Mouse (Mus musculus): ENCODE results near the gene Ppt2.
A peak's percentile ranks its signal among the peaks of the same experiment; 100 is the strongest.

The Ppt2 gene

DNA sequence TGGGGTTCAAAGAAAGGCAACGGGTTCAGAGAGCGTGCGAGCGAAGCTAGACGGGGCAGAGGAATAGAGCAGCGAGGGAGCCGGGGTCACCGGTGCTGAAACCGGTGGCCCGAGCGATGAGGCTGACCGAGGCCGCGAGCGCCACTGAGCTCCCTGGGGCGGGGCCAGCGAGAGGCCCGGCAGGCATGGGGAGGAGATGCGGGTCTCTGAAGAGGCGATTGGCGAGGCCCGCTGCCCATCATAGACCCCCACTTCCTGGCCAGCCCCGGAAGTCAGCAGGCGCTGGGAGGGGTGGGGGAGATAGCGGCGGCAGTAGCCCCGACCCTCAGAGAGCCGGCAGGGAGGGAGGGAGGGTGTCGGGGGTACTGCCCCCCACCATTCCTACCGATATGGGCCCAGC is 22.7 kb downstream of the Ppt2 start:
- DNase-seq, result peak; percentile 97

DNA sequence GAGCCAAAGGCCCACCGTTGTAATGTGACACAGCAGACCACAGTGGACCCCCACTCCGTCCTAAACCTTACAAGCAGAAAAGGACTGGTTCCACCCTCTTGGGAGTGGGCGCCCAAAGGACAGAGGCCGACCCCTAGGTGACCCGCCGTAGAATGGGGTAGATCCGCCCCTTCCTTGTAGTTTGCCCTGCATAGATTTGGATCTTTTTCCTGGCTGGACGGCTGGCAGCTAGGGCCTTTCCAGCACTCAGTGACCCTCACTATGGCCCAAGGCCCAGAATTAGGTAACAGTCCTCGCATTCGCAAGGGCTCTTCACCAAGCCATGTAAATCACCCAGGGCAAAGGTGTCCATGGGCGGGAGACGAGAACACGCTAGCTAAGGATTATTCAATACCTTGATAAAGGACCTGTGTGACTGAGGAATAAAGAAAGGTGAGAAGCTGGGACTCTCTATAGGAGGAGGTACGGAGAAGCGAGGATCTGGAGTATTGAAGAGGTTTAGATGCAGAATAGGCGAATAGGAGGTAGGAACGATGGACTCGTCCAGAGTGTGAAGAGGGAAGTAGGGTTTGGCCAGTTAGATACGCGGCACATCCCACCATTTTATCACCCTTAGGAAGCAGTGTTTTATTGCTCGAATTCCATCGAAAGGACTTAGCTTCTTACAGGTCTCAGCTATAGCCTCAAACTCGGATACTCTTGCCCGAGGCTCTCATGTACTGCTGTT is 23.6 kb downstream of the Ppt2 start:
- no peak for DNase-seq

DNA sequence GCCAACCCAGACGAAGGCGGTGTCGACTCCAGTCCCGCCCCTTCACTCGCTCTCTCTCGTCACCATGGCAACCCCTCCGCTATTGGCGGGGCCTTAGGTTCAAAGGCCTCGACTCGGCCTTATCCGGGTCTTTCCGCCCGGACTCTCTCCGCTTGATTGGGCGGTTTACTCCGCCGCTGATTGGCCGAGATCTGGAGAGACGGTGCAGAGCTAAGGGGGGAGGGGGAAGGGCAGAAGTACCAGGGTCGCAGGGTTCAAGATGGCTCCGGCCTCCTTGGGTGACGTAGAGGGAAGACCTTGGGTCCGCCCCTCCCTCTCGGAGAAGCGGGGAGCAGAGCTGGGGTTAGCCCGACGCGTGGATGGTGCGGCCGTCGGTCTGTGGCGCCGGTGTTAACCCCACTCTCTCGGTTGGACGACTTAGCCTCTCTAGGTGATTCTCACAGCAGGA is 24.2 kb downstream of the Ppt2 start, which contains the start of gene Agpat1:
Gene Agpat1, plus strand, starts transcription at position 202 of the 448 bp plus-strand sequence.
- DNase-seq, result peak; percentile 96 to 100

DNA sequence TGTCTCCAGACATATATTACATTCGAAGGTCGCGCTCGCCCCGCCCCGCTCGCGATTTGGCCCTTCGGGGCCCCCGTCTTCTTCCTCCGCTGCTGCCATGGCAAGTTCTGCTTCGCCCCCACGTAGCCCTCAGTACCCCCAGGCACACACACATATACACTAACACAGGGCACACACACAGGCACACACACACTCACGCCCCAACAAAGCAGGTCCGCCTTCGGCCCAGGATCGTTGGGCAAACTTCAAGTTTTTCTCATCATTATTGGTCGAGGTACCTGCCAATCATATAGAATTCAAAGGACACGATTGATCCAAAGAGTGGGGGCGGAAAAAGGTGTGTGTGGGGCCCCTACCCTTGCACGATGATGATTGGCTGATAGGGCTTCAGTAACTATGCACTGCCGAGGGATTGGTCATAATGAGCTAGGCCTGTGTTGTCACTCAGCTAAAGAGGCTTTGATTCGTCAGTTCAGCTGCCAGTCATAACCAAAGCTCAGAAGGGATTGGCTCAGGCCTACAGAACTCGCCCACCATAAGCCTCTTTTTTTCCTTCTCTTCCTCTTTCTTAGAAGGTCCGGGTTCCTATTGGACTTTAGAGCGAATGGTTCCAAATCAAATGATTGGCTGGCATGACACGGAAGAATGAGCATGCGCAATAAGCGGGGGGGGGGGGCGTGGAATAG is 24.8 kb downstream of the Ppt2 start, which contains the start of gene Rnf5:
Gene Rnf5, minus strand, starts transcription at position 316 of the 686 bp plus-strand sequence.
- peak; percentile 97 to 100 for DNase-seq

DNA sequence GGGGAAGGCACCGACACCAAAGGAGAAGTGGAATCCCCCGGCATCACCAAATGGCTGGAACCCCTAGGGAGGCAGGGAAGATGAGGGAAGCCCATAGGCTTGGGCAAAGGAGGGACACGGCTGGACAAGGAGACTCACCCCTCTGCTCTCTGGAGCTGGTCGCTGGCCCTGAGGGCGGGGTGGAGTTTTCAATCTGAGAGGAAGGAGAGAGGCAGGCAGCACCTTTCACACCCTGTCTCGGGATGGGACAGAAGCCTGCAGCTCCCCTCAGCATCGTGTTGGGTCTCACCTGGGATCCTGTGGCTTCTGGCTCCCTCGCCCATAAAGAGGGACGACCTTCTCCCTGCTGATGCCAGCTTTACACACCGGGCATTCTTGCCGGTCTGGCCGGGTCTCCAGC is 26.5 kb downstream of the Ppt2 start:
- DNase-seq, result no peak

DNA sequence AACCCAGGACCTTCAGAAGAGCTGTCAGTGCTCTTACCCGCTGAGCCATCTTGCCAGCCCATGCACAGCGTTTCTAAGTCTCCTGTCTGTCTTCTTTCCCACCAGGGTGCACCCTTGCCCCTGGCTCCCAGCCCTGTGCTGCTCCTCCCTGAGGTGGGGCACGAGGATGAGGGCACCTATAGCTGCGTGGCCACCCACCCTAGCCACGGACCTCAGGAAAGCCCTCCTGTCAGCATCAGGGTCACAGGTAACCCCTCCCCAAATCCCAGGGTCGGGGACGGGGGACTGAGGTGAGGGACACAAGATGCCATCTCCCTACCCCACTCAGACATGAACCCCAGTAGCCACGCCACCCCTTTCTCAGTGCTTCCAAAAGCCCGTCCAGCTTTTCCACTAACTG is 28.4 kb downstream of the Ppt2 start:
- peak in 1 of 2 experiments; percentile 20 for DNase-seq

DNA sequence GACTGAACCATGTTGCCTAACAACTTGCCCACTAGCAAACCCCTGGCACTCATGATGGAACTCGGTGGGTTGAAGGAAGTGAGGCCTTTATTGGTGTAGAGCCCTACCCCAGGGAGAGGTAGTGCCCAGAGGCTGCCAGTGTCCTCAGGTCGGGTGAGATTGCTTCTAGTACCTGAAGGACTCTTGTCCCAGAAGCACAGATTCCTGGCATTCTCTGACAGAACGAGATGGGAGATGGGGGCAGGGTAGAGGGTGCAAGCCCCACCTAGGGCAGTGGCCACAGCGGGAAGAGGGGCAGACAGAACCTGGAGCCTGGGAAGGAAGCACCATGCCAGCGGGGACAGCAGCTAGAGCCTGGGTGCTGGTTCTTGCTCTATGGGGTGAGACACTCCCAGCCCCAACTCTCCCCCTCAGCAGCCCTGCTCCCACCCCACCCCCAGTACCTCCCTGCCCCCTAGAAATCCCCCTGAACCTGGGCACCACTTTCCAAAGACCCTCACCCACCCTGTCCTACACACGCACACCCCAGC is 30.7 kb downstream of the Ppt2 start, which contains the start of gene Ager:
Gene Ager, plus strand, starts transcription at position 297 of the 530 bp plus-strand sequence.
- peak in 1 of 2 experiments; percentile 6 for DNase-seq

DNA sequence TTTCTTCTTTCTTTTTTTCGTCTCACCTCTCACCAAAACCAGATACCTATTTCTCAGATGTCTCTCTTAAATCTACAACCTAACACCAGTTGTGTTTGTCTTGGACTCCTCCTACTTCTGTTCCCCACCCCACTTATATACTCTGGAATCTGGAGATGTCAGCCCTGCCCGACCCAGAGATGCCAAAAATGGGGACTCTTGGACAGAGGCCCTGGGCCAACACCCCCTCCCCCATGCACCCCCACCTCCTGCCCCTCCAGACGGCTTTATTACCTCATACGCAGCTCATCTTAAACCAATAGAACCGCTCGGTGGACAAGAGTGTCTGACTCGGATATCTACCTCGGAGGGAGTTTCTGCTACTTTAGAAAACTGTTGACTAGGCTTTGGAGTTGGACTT is 32.2 kb downstream of the Ppt2 start:
- DNase-seq, result no peak

DNA sequence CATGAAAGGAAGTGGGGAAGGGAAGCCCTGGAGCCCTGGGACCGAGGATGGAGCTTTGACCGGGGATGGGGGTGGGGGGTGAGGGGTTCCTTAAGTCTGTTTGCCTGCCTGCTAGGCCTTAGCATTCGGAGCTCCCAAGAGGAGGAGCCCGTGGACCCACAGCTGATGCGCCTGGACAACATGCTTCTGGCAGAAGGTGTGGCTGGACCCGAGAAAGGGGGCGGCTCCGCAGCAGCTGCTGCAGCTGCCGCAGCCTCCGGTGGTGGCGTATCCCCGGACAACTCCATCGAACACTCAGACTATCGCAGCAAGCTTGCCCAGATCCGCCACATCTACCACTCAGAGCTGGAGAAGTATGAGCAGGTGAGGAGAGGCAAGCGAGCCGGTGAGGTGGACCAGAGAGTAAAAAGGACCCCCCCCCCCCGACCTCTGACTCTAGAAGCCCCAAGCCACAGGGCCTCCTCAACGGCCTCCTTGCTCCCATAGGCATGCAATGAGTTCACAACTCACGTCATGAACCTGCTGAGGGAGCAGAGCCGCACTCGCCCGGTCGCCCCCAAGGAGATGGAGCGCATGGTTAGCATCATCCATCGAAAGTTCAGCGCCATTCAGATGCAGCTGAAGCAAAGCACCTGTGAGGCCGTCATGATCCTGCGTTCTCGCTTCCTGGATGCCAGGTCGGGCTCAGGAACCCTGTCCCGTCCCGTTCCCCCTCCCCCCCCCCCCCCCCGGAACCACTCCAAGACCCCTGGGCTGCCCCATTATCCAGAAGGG is 34.4 kb downstream of the Ppt2 start:
- DNase-seq, result peak in 1 of 2 experiments; percentile 34

DNA sequence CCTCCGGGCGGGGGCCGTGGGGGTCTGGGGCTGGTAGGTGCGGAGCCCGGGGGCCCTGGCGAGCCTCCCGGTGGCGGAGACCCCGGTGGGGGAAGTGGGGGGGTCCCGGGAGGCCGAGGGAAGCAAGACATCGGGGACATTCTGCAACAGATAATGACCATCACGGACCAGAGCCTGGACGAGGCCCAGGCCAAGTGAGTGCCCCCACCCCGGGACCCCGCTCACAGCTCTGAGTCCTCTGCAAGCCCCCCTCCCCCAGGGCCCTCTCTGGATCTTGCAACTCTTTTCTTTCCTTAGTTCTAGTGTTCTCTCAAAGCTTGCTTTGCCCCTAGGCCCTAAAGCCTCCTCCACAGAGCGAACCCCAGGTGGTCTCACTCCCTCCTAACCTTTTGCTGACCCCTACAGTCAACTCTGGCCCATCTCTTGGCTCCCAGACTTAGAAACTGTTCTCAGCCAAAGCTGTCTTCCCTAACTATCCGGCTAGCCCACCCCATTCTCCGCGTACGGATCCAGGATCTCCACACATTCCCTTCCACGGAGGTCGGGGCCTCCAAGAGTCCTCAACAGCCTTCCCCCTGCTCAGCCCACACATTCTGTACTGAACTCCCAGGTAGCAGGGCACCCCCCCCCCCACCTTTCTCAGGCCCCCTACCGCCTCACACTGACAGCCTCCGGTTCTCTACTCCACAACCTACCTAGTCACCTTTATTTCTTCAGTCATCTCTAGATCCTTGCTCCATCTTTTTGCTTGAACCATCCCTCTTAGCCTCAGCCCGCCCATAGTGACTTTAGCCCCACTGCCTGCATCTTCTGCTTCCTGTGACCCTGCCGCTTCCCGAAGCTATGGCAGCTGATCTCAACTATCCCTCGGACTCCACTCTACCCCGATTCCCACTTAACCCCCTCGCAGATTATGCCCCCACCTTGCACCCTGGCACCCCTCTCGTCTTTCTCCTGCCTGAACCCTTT is 35.4 kb downstream of the Ppt2 start:
- DNase-seq, result peak; percentile 51 to 54

DNA sequence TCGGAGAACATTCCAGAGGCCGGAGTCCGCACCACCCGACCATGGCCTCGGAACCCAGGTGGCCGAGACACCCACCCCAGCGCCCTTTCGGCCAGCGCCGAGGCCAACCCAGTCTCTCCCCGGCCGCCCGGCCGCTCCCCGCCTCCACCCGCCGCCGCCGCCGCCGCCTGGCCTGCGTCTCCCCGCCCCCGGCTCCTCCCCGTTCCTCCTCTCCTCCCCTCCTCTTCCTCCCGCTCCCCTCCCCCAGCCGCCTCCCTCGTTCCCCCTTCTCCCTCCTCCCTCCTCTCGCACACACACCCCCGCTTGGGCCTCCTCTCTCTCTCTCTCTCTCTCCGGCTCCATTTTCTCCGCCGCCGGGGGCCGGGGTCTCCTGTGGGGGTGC is 36.3 kb downstream of the Ppt2 start:
- DNase-seq, result peak; percentile 89 to 91

DNA sequence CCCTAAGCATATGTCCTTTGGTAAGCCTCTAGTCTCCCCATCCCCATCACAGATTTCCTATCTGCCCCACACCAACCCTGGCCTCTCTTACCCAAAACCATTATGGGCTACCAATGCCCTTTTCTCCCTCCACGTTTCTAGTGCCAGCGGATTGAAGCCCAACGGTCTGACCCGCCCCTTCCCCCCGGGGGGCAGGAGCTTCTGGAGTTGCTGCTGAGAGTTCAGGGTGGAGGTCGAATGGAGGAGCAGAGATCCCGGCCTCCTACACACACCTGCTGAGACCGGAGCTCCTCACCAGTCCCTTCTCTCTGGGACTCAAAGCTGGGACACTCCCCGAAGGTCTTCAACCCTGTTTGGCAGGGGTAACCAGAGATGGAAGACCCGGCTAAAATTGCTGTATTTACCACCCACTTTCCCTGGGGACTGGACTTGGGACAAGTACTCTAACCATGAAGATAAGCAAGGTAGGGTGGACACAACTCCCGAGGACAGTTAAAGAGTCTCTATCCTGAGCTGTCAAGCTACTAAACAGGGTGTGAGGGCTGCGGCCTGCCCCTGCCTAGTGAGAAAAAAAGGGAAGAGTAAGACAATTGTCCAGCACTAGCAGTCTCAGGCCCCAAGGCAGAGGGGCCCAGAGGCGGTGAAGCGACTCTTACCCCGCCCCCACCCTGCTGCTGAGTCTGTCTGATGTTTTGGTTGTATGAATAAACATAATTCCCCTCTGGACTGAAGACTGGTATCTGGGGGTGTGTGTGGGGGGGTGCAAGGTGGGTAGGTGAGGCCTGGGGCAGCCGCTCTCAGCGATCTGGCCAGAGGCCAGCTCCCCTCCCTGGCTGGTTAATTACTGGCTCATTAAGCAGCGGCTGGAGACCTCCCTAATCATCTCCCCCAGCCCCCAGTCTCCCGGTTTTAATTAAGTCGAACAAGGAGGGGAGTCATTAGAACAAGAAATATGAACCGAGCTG is 37.0 kb downstream of the Ppt2 start, which contains the start of gene Pbx2:
Gene Pbx2, plus strand, starts transcription at position 238 of the 965 bp plus-strand sequence.
- DNase-seq, result peak in 1 of 2 experiments; percentile 41

DNA sequence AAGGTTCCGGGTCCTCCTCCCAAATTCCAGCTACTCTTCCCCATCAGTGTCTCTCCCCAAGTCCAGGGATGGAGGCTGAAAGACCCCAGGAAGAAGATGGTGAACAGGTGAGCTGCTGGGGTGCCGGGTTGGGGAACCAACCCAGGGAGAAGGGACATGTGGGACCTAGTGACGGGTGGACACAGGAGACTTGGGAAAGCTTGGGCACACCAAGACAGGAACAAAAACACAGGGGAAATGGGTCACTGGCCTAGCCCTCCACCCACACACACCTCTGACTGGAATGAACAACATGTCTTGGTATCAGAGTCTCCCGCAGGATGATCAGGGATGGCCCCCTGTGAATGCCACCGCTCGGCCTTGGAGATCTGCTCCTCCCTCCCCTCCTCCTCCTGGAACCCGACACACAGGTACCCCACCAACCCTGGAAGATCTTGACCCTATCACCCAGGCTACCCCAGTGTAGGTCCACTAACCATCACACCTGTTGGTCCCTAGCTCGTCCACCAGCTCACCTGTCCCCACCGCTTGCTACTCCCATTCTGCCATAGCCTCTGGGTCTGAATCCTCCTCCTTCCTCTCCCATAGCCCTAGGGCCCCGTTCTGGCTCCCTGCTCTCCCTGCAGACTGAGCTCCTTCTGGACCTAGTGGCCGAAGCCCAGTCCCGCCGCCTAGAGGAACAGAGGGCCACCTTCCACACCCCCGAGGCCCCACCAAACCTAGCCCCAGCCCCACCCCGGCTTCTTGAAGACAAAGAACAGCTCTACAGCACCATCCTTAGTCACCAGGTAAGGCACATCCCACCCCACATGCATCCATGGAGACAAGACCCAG is 37.9 kb downstream of the Ppt2 start:
- peak in 1 of 2 experiments; percentile 34 for DNase-seq

DNA sequence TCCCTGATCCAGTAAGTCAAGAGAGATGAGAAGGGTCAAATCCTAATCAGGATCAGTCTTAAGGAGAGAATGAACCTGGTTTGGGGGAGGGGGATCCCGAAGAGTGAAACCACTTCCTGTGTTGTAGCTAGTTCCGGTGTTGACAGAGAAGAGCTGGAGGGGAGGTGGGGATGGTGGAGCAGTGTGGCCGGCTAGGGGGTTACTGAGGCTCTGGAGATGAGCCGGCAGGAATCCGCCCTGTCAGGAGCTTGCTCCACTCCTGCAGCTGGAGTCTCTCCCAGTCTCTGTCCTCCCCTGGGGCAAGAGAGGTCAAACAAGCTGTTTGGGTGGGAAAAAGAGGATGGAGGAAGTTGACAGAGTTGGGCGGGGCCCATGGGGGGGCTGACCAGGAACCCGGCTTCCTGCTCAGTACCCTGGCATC is 38.6 kb downstream of the Ppt2 start, which contains the start of gene Gpsm3:
Gene Gpsm3, plus strand, starts transcription at position 126 of the 421 bp plus-strand sequence.
- DNase-seq, result peak in 1 of 2 experiments; percentile 24

DNA sequence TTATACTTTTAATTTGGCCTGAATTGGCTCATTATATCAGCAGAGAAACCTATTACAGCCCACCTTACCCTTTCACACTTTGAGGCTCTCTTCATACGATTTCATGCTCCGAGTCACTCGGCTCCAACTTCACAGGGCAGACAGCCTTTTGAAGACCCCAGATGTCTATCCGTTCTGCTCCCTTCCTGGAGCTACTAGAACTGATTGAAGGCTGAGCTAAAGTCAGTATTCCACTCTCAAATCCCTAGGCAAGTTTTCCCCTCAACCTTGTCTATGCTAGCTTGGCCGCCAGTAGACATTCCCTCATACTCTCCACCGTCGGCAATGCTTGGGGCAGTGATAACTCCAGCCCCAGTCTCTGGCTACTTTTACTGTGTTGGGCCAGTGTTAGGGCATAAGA is 39.1 kb downstream of the Ppt2 start:
- no peak for DNase-seq

DNA sequence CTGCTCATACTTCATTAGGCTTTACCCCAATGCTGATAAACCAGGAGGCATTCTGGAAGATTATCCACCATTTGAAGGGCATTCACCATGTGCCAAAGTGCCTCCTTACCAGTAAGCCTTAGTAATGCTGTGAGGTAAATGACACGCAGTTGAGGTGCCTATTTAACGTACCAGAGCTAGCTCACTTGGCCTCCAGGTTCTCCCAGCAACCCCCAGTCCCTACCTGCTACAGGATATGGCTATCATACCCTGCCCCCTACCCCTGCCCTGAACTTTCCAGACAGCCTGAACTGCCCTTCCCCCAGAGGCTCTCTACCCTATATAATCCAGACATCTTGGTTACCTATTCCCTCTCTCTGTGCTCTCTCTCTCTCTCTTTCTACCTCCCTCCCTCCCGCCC is 39.5 kb downstream of the Ppt2 start:
- DNase-seq, result no peak

DNA sequence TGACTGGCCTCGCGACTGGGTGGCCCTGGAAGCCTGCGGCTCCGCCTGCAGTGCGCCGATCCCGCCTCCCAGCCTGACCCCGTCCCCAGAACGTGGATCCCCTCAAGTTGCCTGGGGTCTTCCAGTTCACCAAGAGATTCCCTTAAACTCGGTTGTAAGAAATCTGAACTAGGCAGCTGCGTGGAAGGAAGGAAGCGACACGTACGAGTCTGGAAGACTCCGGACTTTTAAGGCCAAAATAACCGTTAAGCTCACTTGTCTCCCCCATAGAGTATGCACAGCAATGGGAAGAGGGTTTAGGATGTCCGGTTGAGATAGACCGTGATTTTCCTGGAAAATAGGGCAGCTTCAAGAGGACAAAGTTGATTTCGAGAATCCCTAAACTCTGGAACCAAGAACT is 40.5 kb downstream of the Ppt2 start:
- no peak for DNase-seq

DNA sequence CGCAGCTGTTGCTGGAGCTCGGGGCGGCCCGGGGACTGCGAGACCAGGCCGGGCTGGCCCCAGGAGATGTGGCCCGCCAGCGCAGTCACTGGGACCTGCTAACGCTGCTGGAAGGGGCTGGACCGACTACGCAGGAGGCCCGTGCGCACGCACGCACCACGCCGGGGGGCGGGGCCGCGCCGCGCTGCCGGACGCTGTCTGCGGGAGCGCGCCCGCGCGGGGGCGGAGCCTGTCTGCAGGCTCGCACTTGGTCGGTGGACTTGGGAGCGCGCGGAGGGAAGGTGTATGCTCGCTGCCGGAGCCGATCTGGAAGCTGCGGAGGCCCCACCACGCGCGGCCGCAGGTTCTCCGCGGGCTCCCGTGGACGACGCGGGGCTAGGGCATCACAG is 40.9 kb downstream of the Ppt2 start:
- DNase-seq, result peak; percentile 96 to 100

DNA sequence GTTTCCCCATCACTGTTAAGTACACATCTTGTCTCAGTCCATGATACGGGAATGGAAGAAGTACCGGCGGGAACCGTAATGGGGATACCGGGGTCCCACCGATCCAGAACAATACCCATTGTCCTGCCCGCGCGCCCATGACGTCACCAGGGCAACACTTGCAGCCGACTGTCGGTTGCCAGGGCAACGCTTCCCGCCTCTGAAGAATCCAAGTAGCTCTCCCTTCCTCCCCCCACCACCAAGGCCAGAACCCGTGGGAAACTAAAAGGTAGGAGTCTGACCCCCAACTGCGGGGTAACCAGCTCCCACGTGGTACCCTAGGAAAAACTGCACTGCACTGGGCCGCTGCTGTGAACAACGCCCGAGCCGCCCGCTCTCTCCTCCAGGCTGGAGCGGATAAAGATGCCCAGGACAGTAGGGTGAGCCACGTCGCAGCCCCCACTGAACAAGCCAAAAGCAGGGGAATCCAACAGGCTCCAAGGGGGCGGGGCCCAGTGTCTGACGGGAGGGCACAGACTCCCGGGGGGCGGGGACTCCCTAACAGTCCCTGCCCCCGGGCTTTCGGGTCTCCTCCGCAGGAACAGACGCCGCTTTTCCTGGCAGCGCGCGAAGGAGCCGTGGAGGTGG is 41.4 kb downstream of the Ppt2 start:
- peak; percentile 90 to 92 for DNase-seq
